Mouse (Mus musculus) WW6 (cell line): ENCODE data around the gene Duoxa1.

ENCODE experiments used
- DNase-seq: peaks from one replicate; pipeline ENCODE4 v3.0.0-alpha.2; 2013; ENCODE audit warnings: low read depth, low spot score

The Duoxa1 gene

GRCm38 (mm10) chr2:122298596-122299490 is 14.7 kb downstream of the Duoxa1 start, which contains the start of gene Duoxa2:
Gene Duoxa2 (plus strand): TSS chr2:122298900.
- no peak for DNase-seq

- DNase-seq: no peak
Measured at GRCm38 (mm10) chr2:122298096-122298499, 15.4 kb downstream of the Duoxa1 start, which contains the start of gene Duox2. Gene Duox2 (minus strand): TSS chr2:122298449.

- no peak for DNase-seq
Measured at GRCm38 (mm10) chr2:122297271-122298095, 16.0 kb downstream of the Duoxa1 start.

GRCm38 (mm10) chr2:122294916-122295315 is 18.6 kb downstream of the Duoxa1 start:
- DNase-seq: no peak

- no peak for DNase-seq
Measured at GRCm38 (mm10) chr2:122286137-122286536, 27.4 kb downstream of the Duoxa1 start.

- no peak for DNase-seq
Measured at GRCm38 (mm10) chr2:122284091-122284490, 29.4 kb downstream of the Duoxa1 start.

GRCm38 (mm10) chr2:122278769-122279168 is 34.8 kb downstream of the Duoxa1 start:
- no peak for DNase-seq

GRCm38 (mm10) chr2:122266407-122267193 is 46.9 kb downstream of the Duoxa1 start:
- DNase-seq: no peak

GRCm38 (mm10) chr2:122264690-122265089 is 48.8 kb downstream of the Duoxa1 start:
- no peak for DNase-seq

GRCm38 (mm10) chr2:122260729-122261128 is 52.8 kb downstream of the Duoxa1 start:
- no peak for DNase-seq

- no peak for DNase-seq
Measured at GRCm38 (mm10) chr2:122255997-122256396, 57.5 kb downstream of the Duoxa1 start.
